Mouse (Mus musculus): ENCODE measurements around the gene Gns.
"Not testable (repeated sequence)": the region's sequence is repeated elsewhere in the genome, so short reads cannot be mapped to it uniquely, and the experiment has no call there.

The Gns gene

GRCm38 (mm10) chr10:121364801-121365564 lies at the start of gene Gns:
Gene Gns (plus strand): TSS chr10:121365090.
- peak; percentile 87 for DNase-seq

DNA sequence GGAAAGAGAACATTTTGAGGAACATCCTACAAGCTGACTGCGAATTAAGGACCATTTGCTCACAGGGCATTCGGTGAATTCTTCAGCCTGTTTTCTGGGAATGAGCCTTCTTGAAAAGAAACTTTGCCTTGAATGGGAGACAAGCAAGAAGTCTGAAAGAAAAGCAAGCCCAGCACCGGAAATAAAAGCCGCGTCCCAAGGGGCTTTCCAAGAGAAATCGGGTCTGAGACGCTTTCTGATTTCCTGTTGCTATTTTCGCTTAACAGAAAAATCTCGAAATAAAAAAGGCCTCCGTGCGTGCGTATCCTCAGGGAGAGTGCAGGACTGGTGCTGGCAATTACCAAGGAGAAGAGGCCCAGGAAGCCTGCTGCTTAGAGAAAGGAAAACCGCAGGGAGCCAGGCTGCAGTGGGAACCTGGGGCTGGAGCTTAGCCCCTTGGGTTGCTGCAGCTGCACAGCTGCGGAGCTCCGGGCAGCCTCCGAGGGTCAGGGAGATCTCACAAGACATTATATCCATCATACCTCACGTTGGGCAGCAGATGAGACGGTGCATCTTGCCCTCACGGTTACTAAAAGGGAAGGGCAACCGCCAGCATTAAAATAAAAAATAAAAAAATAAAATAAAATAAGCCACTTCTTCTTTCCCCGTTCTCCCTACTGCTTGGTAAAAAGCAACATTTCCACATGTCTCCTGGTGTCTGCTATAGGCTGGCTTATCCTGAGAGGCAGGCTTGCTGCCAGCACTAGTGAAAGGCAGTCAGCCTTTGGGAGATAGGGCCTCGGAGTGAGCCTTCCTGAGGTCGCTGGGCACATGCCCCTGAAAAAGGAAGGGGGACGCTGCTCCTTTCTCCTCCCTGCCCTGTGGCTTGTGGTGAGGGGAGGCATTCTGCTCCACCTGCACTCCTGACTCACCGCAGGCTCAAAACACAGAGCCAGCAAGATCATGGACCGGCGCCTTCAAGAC lies 49.3 kb upstream of the Gns start:
- no peak for DNase-seq

DNA sequence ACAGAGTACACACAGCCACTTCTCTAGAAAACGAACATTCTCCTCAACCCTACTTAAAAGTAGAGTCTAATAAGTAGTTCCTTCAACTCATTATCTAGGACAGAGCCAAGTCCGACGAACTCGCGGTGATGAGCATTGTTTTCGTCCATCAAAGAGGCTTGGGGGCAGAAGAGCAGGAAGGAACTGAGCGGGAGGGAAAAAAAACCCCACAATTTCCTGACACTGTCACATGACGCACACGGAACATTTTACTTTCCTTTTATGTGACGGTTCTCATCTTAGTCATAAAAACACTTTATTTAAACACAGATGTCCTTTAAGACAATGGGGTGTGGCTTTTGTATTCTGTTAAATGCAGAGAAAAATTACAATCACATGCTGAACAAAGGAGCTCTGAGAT lies 48.5 kb upstream of the Gns start:
- no peak for DNase-seq

DNA sequence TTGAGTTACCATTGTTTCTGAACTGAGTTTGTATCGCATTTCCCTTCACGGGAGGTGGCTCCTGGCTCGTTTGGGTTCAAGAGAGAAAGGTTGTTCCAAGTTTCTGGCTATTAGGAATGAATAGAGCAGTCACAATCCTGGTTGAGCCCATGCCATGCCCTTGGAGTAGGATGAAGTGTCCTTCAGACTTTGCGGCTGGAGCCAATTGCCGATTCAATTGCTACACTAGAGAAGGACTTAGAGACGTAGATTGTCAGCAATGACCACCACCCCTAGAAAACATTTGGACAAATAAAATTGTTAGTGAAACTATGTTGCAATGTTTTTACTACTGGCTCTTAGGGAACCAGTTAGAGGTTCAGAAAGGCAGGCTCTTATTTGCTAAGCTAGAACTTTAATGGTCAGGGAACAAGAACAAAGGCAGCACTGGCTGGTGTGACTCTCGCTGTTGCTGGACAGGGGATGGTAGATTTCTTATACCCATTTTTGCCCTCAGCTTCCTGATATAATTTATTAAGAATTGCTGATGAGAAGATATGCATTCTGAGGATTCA lies 46.4 kb upstream of the Gns start:
- DNase-seq: no peak

GRCm38 (mm10) chr10:121323493-121323892 lies 41.4 kb upstream of the Gns start:
- no peak for DNase-seq

DNA sequence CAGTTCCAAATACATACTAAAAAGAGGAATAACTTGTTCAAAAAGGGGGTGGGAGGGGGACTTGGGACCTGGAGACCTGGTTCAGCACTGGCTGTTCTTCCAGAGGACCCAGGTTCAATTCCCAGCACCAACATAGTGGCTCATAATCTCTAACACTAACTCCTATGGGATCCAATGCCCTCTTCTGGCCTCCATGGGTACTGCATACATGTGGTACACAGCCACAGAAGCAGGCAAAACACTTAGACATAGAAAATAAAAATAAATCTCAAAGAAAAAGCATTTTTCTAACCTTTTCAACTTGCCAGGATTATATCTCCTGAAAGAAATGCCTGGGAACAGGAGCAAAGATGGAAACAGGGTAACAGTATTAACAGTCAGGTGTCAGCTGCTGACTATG lies 38.7 kb upstream of the Gns start:
- no peak for DNase-seq

GRCm38 (mm10) chr10:121329586-121329985 lies 35.3 kb upstream of the Gns start:
- no peak for DNase-seq

DNA sequence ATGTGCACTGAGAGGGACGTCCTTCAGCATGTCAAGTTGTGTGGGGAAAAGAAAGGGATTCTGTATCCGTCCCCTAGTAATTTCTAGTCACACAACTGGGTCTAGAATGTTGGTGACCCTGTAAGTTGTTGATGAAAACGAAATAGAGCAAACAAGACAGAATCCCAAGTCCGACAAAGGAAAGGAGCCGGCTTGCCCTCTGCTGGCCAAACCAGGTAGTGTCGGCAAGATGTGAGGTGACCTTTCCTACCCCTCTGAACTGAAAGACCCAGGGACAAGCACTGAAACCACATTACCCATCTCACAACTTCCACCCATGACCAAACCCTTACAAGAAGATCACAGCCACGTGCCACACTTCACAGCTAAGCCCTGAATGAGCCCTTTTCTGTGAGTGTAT lies 34.0 kb upstream of the Gns start:
- peak; percentile 75 for DNase-seq

DNA sequence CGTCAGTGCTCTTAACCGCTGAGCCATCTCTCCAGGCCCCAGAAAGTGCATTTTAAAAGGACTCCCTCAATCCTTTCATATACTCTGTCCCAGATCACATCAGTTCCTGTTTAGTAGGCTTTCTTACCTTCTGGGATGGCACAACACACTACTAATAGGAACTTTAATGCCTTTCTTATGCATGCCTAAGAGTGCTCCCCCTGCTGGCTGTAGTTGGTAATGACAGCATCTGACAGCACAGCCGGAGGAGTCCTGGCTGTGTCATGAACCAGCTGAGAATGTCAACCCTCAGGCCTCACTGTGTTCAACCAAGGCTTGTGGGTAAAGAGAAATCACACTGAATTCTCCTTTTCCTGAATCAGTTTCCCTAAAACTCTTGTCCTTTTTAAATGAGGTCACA lies 30.3 kb upstream of the Gns start:
- DNase-seq: peak; percentile 78

- DNase-seq: not testable (repeated sequence)
These were observed 28.4 kb upstream of the Gns start for GRCm38 (mm10) chr10:121336536-121336935.

DNA sequence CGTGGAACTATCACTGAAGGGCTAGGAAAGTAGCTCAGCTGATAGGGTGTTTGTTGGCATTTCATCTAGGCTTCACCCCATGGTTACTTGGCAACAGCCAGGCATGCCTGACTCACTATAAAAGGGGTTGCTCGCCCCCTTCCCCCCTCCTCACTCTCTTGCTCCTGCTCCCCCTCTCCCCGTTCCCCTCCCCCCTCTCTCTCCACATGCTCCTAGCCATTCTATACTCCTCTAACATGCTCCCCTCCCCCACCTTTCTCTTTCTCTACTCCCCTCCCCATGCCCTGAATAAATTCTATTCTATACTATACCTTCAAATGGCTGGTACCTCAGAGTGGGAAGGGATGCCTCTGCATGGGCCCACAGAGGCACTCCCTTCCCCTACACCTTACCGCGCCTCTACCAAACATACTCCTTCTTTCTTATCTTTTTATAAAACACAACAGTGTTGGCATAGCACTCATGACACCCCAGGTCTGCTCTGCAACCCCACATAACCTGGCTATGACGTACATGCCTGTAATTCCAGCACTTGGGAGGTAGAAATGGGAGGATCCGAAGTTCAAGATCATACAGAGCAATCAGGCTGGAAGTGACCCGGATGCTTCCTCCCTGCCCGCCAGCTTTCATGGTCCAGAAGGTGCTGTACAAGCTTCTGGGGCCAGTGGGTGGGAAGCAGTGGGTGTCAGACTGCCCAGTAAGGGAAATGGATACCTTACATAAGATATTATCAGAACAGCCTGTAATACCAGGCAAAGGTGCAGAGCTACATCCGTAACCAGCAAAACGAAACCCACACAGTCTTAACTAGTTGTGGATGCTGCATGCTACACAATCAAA lies 23.9 kb upstream of the Gns start:
- no peak for DNase-seq

DNA sequence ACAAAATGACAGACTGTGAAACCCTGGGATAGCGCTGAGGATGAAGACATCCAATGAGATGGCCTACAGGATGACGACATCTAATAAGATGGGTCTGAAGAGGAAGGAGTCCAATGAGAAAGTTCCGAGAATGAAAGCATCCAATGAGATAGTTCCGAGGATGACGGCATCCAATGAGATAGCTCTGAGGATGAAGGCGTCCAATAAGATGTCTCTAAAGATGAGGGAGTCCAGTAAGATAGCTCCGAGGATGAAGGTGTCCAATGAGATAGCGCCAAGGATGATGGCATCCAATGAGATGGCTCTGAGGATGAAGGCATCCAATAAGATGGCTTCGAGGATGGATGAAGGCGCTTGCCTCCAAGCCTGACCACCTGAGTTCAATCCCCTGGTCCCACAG lies 22.6 kb upstream of the Gns start:
- no peak for DNase-seq

GRCm38 (mm10) chr10:121343867-121344266 lies 21.0 kb upstream of the Gns start:
- DNase-seq: no peak

DNA sequence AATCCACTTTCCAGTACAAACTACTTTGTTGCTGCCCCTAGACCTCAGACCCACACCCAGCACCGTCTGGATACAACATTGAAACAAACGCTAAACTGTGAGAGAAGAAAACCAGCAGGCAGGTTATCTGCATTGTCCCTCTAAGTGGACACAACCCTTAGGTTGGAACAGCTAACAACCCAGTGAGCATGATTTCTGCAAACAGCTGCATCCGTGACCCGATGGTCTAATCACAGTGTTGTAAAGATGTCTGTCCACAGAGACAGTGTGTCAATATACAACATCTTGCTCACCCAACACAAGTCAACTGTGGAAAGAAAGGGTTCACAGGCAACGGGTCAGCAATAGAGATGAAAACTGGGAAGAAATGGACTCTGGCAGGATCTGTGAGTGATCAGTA lies 15.6 kb upstream of the Gns start:
- no peak for DNase-seq

DNA sequence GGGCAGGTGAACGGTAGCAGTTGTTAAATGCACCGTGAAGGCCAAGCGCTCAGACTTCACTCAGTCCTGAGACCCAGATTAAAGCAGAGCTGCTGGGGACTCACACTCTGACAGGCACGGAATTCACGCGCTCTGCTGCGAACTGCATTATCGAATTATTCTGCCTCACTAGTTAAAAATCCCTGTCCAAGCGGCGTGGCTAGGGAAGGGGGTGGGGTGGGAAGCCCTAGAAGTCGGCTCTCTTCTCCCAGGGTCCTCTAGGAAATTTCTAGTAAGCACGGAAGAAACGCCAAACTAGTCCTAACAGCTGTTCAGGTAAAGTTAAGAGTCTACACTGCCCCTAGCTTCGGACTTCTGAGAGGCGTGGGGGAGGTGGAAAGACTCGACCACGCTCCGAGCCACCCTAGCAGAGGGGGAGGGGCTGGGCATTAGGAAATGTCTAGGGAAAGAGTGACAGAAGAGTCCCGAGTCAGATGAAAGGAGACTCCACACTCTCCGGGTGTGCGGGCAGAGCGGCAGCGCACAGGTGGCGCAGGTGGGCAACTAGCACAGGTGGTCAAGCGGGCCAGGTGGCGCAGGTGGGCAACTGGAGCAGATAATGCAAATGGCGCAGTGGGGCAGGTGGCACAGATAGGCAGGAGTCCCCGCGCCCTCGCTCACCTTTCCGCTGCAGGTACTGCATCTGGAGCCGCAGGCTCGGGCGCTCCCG lies 14.4 kb upstream of the Gns start:
- DNase-seq: no peak

DNA sequence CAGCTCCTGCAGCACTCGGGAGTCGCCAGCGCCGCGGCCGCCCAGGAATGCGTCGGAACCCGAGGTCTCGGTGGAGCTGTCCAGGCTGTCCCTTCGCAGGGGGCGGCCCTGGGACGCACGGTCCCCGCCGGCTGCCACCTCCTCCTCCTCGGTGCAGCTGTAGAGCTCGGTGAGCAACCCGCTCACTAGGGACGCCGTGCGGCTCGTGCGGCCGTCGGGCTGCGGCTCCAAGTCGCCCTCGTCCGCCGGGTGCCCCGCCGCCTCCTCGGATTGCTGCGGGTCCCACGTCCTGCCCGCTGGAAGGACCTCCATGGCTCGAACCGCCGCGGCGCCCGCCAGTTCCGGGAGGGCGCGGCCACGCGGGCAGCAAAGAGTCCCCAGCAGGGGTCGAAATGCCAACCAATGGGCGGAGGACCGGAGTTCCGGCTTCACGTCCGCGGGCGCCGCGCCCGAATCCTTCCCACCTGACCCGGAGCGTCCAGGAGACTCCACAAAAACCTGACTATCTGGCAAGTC lies 13.8 kb upstream of the Gns start, which contains the start of gene Tbc1d30:
Gene Tbc1d30, minus strand, starts transcription at position 213 of the 516 bp plus-strand sequence.
- DNase-seq: peak; percentile 19

DNA sequence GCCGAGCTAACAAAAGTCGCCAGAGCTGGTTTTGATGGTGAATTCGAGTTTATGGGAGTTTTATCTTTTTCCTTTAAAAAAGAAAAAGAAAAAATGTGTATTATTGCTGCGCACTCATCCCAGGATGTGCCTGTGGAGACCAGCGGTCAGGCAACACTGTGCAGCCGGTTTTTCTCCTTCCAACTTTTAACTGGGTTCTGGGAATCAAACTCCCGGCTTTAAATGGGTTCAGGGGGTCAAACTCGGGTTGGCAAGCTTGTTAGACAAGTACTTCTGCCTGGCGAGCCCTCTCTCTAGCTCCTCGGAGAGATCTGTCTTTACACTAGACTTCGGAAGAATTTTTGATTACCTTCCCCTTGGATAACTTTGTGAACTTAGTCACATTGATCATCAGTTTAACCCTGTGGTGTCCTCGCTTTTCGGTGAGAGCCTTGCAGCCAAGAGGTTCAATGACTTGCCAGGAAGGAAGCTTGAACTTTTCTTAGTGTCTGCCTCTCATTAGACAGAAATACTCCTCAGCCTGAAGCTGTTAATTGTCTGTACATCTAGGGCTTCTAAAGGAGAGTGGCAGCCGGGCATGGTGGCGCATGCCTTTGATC lies 13.1 kb upstream of the Gns start:
- DNase-seq: no peak

DNA sequence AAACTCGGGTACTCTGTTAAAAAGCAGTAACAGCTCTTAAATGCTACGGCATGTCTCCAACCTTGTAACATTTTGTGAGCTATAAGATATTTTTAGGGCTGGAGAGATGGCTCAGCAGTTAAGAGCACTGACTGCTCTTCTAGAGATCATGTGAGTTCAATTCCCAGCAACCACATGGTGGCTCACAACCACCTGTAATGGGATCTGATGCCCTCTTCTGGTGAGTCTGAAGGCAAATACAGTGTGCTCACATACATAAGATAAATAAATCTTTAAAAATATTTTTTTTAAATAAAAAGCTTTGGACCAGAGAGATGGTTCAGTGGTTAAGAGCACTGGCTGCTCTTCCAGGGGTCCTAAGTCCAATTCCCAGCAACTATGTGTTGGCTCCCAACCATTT lies 4.5 kb upstream of the Gns start:
- DNase-seq: no peak

DNA sequence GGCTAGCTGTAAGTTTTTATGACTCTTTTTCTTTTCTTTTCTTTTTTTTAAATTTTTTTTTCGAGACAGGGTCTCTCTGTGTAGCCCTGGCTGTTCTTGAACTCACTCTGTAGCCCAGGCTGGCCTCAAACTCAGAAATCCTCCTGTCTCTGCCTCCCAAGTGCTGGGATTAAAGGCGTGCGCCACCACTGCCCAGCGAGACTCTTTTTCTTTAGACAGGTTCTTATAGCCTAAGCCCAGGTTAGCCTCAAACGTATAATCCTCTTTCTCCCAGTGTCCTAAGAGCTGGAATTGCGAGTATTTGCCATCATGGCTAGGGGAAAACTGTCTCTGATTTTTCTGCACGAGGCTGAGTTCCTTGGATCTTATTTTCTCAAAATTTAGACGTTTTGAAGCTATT lies 1.7 kb upstream of the Gns start:
- no peak for DNase-seq

DNA sequence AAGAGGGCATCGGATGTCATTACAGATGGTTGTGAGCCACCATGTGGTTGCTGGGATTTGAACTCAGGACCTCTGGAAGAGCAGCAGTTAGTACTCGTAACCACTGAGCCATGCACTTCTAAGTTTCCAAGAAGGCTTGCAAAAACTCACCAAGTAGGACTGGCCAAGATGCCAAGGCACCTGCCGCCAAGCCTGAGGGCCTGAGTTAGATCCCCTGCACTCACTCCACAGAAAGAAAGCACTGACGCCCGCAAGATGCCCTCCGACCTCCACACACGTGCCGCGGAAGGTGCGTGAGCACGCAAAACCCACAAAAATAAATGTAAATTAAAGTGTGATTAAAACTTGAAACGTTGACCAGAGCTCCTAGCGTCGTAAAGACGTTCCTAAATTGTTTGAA lies 584 bp upstream of the Gns start:
- DNase-seq: no peak

DNA sequence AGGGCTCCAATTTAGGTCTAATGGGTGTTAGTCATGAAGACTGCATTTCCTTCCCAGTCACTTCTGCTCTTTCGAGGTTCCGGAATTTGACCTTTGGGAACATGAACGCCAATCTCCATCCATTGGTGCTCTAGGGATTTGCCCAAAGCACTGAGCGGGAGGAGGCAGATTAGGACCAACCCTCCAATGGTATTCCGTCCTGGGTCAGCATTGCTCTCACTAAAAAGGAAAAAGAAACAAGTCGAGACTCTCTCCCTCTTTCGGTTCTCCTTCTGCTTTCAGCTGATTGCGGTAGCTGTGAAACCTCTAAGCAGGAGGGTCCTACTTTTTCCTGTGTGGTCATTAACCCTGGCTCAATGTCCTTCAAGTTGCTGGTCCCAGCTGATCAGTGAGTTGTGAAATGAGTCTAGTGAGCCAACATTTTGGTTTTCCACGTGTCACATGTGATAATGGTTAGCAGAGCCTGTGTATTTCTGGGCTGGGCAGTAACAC lies 937 bp downstream of the Gns start:
- DNase-seq: no peak

Measured in thymus, postnatal 14 days (tissue).